Mouse (Mus musculus) adipose tissue, adult 10 weeks (tissue): ENCODE data around the gene 9030612E09Rik. TPM values are rescaled to one million over a fixed set of nuclear protein-coding genes. Genes with fewer than 3 reads are reported as not detected.

Experiments used
- polyA plus RNA-seq: library from polyadenylated mRNA; stranded (reverse); fragments of 350-450 nt; fragmentation: Illumina TruSeq; extraction: RNeasy Lipid Tissue Mini Kit (QIAGEN cat#74804); gene quantifications from one replicate; pipeline ENCODE4 v1.2.3, GENCODE M21; 2014; ENCODE audit warnings: low read depth, low replicate concordance

9030612E09Rik gene
- polyA plus RNA-seq = 0.26 TPM

GRCm38 (mm10) chr10:43174326-43175155 is at the start of gene 9030612E09Rik, which contains the start of gene Sobp:
Gene 9030612E09Rik (plus strand): TSS chr10:43174704.
Gene Sobp (minus strand): TSS chr10:43174530.

GRCm38 (mm10) chr10:43220910-43221625 is 46.6 kb downstream of the 9030612E09Rik start, which contains the start of gene Pdss2:
Gene Pdss2 (plus strand): TSS chr10:43221486.

Other genes starting within 250 kb of the 9030612E09Rik start
- gene Sobp, start 174 bp upstream of the 9030612E09Rik start, polyA plus RNA-seq = 0.93 TPM
- gene Pdss2, start 46.8 kb downstream of the 9030612E09Rik start, polyA plus RNA-seq = 7.2 TPM